Mouse (Mus musculus): ENCODE data around the gene Polr2h. TPM values are rescaled to one million over a fixed set of nuclear protein-coding genes. Genes with fewer than 3 reads are reported as not detected.

The Polr2h gene
- polyA plus RNA-seq, 1 experiment from 2014 or later, result 50.5 TPM

DNA sequence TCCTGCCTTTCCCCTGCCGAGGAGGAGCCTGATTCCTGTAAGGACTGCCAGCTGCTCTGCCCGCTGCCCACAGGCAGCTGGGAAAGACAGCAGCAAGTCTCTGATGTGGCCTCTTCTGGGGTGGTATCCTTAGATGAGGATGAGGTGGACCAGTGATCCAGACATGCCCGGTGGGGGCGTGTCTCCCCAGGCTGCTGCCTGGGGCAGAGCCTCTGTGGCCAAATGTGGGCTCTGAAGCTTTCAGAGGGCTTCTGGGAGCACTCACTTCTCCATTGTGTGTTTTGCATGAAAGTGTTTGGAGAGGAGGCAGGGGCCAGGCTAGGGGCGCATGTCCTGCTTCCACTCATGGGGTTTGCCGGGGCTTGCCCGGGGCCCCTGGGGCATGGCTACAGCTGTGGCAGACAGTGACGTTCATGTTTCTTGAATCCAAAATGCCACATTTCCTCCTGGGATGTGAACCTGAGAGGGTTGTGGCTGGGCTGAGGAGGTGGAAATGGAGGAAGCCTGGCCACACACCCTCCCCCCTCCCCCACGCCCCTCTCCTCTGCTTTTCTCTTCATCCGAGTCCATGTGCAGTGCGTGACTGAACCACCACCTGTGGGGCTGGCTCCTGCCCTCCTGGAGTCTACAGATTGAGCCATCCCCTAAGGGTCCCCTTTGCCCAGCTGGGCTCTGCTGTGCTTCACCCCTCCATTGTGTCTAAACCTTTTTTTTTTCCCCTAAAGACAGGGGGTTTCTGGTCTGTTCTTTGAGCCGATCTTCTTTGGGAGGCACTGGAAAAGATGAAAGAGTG is 15.5 kb upstream of the Polr2h start:
- Histone ChIP-seq H3K9ac (no peak overlapping the region), H3K27me3 (replicated peaks) (no peaks in the 10 kb centered on the region), H3K9me3 (replicated peaks) (no peaks in the 10 kb centered on the region), H3K27ac (ENCODE audit: poor library complexity, severe bottlenecking) (no peak overlapping the region), H3K4me1 (replicated peaks) (peaks cover 22% of the 10 kb centered on the region), H3K4me2 (peak overlapping the region; percentile 20; the same call in 1 of the 2 replicates), H3K4me3 (no peak overlapping the region), H3K36me3 (peaks cover 13% of the 10 kb centered on the region; the same call in 1 of the 2 replicates)
- ATAC-seq (ENCODE audit: insufficient number of reproducible peaks, low FRiP score), result no peak
- WGBS, result 38% methylated on average over 12 of the region's 12 CpGs

- no peaks in the 10 kb centered on the region for H3K27me3 ChIP-seq (replicated peaks)
- 3% methylated on average over 8 of the region's 8 CpGs for WGBS
- peaks cover 19% of the 10 kb centered on the region for H3K36me3 ChIP-seq
- H3K4me2 ChIP-seq, result peak overlapping the region; percentile 20; the same call in 1 of the 2 replicates
- H3K4me3 ChIP-seq, result no peak overlapping the region
- H3K9me3 ChIP-seq (replicated peaks), result no peaks in the 10 kb centered on the region
- no peak overlapping the region for H3K9ac ChIP-seq
- ATAC-seq (ENCODE audit: insufficient number of reproducible peaks, low FRiP score), result peak; percentile 71
- no peak overlapping the region for H3K27ac ChIP-seq (ENCODE audit: poor library complexity, severe bottlenecking)
- H3K4me1 ChIP-seq (replicated peaks), result peaks cover 24% of the 10 kb centered on the region
Measured at GRCm38 (mm10) chr16:20702522-20702893, 15.0 kb upstream of the Polr2h start.

DNA sequence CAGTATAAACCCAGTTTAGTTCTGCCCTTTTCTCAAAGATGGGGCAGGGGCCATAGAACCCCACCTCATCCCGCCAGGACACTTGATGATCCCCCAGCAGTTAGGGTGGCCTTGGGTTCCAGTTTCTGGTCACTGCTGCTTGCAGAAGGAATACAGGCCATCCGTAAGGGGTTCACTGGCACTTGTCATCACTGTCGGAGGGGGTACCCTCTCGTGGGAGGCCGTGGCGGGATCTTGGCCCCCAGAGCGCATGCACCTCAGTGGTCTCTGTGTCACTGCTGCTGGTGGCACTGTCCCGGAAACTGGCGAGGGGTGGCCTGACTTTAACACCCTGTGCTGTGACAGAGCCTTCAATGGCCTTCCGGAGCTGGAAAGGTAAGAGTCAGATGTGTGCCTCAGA is 14.4 kb upstream of the Polr2h start:
- no peak overlapping the region for H3K4me3 ChIP-seq
- no peak overlapping the region for H3K9ac ChIP-seq
- H3K27ac ChIP-seq (ENCODE audit: poor library complexity, severe bottlenecking), result no peak overlapping the region
- no peaks in the 10 kb centered on the region for H3K27me3 ChIP-seq (replicated peaks)
- H3K4me2 ChIP-seq, result no peak overlapping the region
- WGBS, result 89% methylated on average over 10 of the region's 10 CpGs
- H3K9me3 ChIP-seq (replicated peaks), result no peaks in the 10 kb centered on the region
- peaks cover 25% of the 10 kb centered on the region for H3K36me3 ChIP-seq
- ATAC-seq (ENCODE audit: insufficient number of reproducible peaks, low FRiP score), result no peak
- peaks cover 24% of the 10 kb centered on the region for H3K4me1 ChIP-seq (replicated peaks)

GRCm38 (mm10) chr16:20703699-20704400 is 13.6 kb upstream of the Polr2h start:
- peaks cover 28% of the 10 kb centered on the region for H3K36me3 ChIP-seq
- H3K27ac ChIP-seq (ENCODE audit: poor library complexity, severe bottlenecking), result no peak overlapping the region
- WGBS, result 80% methylated on average over 6 of the region's 6 CpGs
- peaks cover 24% of the 10 kb centered on the region for H3K4me1 ChIP-seq (replicated peaks)
- H3K9ac ChIP-seq, result no peak overlapping the region
- no peaks in the 10 kb centered on the region for H3K9me3 ChIP-seq (replicated peaks)
- H3K4me2 ChIP-seq, result no peak overlapping the region
- no peak overlapping the region for H3K4me3 ChIP-seq
- no peak for ATAC-seq (ENCODE audit: insufficient number of reproducible peaks, low FRiP score)
- no peaks in the 10 kb centered on the region for H3K27me3 ChIP-seq (replicated peaks)

GRCm38 (mm10) chr16:20705786-20706185 is 11.7 kb upstream of the Polr2h start:
- 75% methylated on average over 3 of the region's 3 CpGs for WGBS
- Histone ChIP-seq H3K9me3 (replicated peaks) (no peaks in the 10 kb centered on the region), H3K4me1 (replicated peaks) (peaks cover 24% of the 10 kb centered on the region), H3K27me3 (replicated peaks) (no peaks in the 10 kb centered on the region), H3K9ac (no peak overlapping the region), H3K36me3 (peaks cover 34% of the 10 kb centered on the region), H3K27ac (ENCODE audit: poor library complexity, severe bottlenecking) (no peak overlapping the region), H3K4me3 (no peak overlapping the region), H3K4me2 (no peak overlapping the region)
- ATAC-seq (ENCODE audit: insufficient number of reproducible peaks, low FRiP score), result no peak

- Histone ChIP-seq H3K9ac (no peak overlapping the region), H3K27ac (ENCODE audit: poor library complexity, severe bottlenecking) (no peak overlapping the region), H3K36me3 (peaks cover 39% of the 10 kb centered on the region), H3K9me3 (replicated peaks) (no peaks in the 10 kb centered on the region), H3K4me2 (no peak overlapping the region), H3K27me3 (replicated peaks) (no peaks in the 10 kb centered on the region), H3K4me1 (replicated peaks) (peaks cover 22% of the 10 kb centered on the region), H3K4me3 (no peak overlapping the region)
- 78% methylated on average over 2 of the region's 2 CpGs for WGBS
- ATAC-seq (ENCODE audit: insufficient number of reproducible peaks, low FRiP score), result no peak
Measured at GRCm38 (mm10) chr16:20706407-20707055, 10.9 kb upstream of the Polr2h start.

DNA sequence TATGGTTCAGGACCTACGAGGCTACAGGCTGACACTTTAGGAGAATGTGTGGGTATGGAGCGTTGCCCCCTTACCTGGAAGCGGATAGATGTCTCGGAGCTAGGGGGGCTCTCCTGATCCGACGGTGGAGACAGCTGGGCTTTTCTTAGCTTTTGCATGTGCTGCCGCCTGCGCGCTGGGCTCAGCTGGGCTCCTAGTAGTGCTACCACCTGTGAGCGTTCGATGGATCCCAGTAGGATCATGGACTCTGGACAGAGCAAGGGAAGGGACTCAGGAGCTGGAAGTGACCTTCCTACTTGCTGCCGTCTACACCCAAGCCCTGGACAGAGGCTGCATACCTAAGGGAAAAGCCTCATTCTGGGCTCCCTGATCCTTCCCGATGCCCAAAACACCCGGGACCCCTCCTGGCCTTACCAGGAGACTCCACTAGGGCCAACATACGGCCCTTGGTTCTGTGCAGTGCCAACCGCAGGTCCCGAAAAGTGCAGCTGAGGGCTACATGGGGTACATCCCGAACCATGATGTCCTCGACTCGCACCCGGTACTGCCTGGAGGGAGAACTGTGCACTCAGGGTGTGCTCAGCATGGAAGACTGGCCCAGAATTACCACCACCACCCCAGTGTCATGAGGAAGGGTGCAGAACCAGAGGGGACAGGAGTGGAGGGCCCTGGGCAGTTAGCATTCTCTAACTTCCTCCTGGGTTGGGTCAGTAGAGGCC is 9.1 kb upstream of the Polr2h start:
- 91% methylated on average over 21 of the region's 21 CpGs for WGBS
- H3K4me3 ChIP-seq, result no peak overlapping the region
- H3K36me3 ChIP-seq, result peaks cover 48% of the 10 kb centered on the region
- no peak overlapping the region for H3K9ac ChIP-seq
- no peak overlapping the region for H3K27ac ChIP-seq (ENCODE audit: poor library complexity, severe bottlenecking)
- H3K9me3 ChIP-seq (replicated peaks), result no peaks in the 10 kb centered on the region
- peaks cover 13% of the 10 kb centered on the region for H3K4me1 ChIP-seq (replicated peaks)
- H3K27me3 ChIP-seq (replicated peaks), result no peaks in the 10 kb centered on the region
- ATAC-seq (ENCODE audit: insufficient number of reproducible peaks, low FRiP score), result no peak
- H3K4me2 ChIP-seq, result no peak overlapping the region

DNA sequence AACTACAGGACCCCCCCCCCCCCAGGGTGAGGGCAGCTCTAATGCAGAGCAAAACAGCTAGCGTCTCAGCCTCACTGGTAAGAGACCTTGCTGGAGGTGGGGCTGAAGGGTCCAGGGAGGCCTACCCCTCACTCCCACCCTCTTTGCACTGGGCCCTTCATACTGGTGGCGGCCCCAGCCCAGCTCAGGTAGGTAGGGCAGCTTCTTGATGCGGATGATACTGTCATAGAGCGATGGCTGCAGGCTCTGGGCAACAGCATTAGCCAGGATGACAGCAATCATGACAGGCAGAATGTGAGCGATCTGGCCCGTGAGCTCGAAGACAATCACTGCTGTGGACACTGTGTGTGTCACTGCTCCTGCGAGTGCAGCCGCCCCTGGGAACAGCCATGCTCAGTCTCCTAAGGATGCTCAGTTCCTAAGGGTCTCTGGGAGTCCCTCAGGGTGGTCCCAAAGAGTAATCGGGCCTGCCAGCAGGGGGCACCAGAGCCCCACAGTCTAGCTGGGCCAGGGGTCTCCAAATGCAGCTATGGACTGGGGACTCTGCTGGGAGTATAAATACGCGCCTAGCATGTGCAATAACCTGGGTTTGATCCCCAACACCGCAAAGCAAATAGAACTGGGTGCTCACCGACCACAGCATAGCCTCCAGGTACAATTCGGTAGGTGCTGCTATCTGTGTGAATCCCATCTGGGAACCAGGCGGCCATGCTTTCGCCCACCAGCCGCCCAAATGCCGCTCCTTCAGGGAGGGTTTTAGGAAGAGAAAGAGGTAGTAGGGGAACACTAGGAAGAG is 8.3 kb upstream of the Polr2h start:
- Histone ChIP-seq H3K27ac (ENCODE audit: poor library complexity, severe bottlenecking) (no peak overlapping the region), H3K36me3 (peaks cover 48% of the 10 kb centered on the region), H3K27me3 (replicated peaks) (no peaks in the 10 kb centered on the region), H3K4me1 (replicated peaks) (peaks cover 20% of the 10 kb centered on the region), H3K9me3 (replicated peaks) (no peaks in the 10 kb centered on the region), H3K4me3 (no peak overlapping the region), H3K9ac (no peak overlapping the region), H3K4me2 (no peak overlapping the region)
- ATAC-seq (ENCODE audit: insufficient number of reproducible peaks, low FRiP score), result no peak
- WGBS, result 70% methylated on average over 19 of the region's 19 CpGs

GRCm38 (mm10) chr16:20710370-20710769 is 7.1 kb upstream of the Polr2h start:
- Histone ChIP-seq H3K9me3 (replicated peaks) (no peaks in the 10 kb centered on the region), H3K9ac (no peak overlapping the region), H3K36me3 (peaks cover 48% of the 10 kb centered on the region), H3K4me2 (no peak overlapping the region), H3K4me1 (replicated peaks) (peaks cover 32% of the 10 kb centered on the region), H3K27me3 (replicated peaks) (no peaks in the 10 kb centered on the region), H3K4me3 (no peak overlapping the region), H3K27ac (ENCODE audit: poor library complexity, severe bottlenecking) (no peak overlapping the region)
- no peak for ATAC-seq (ENCODE audit: insufficient number of reproducible peaks, low FRiP score)
- 89% methylated on average over 11 of the region's 11 CpGs for WGBS

- Histone ChIP-seq H3K27me3 (replicated peaks) (no peaks in the 10 kb centered on the region), H3K9ac (no peak overlapping the region), H3K36me3 (peaks cover 46% of the 10 kb centered on the region), H3K9me3 (replicated peaks) (no peaks in the 10 kb centered on the region), H3K4me1 (replicated peaks) (peaks cover 34% of the 10 kb centered on the region), H3K4me2 (no peak overlapping the region), H3K27ac (ENCODE audit: poor library complexity, severe bottlenecking) (no peak overlapping the region), H3K4me3 (no peak overlapping the region)
- no peak for ATAC-seq (ENCODE audit: insufficient number of reproducible peaks, low FRiP score)
- WGBS, result 77% methylated on average over 4 of the region's 4 CpGs
Measured at GRCm38 (mm10) chr16:20710810-20711209, 6.7 kb upstream of the Polr2h start.

Measured in heart, embryonic 12.5 days (tissue).